Mouse (Mus musculus) hindbrain, embryonic 13.5 days (tissue): Measurements from ENCODE around the gene Mrpl42. TPM values are rescaled to one million over a fixed set of nuclear protein-coding genes. Genes with fewer than 3 reads are reported as not detected.

Experiments
- ATAC-seq: fragments of 200-750 bp; cut with Nextera tagmentation; 2 replicates; pipeline ENCODE4 v1.8.0; 2017; ENCODE audit warnings: moderate TSS enrichment; ENCODE audit not compliant: low FRiP score
- H3K27ac ChIP-seq: fragments of 300-500 bp; sonication (generic); 2 replicates; pipeline ENCODE4 v1.5.1; 2015; ENCODE audit warnings: inconsistent platforms, mild to moderate bottlenecking, moderate library complexity
- H3K27me3 ChIP-seq: fragments of 300-500 bp; sonication (generic); 2 replicates; pipeline ENCODE4 v1.6.1; 2015; ENCODE audit warnings: mild to moderate bottlenecking, inconsistent platforms
- H3K36me3 ChIP-seq: fragments of 300-500 bp; sonication (generic); 2 replicates; pipeline ENCODE4 v1.6.1; 2015; ENCODE audit warnings: mild to moderate bottlenecking, inconsistent platforms
- H3K4me1 ChIP-seq: fragments of 300-500 bp; sonication (generic); replicated peaks from 2 replicates; pipeline ENCODE4 v1.6.1; 2015; ENCODE audit warnings: inconsistent platforms
- H3K4me2 ChIP-seq: fragments of 300-500 bp; sonication (generic); 2 replicates; pipeline ENCODE4 v1.6.1; 2015; ENCODE audit warnings: inconsistent platforms, mild to moderate bottlenecking, moderate library complexity
- H3K4me3 ChIP-seq: fragments of 300-500 bp; sonication (generic); 2 replicates; pipeline ENCODE4 v1.5.1; 2015; ENCODE audit warnings: mild to moderate bottlenecking, inconsistent platforms
- H3K9ac ChIP-seq: fragments of 300-500 bp; sonication (generic); 2 replicates; pipeline ENCODE4 v1.6.1; 2015; ENCODE audit warnings: mild to moderate bottlenecking, inconsistent platforms
- H3K9me3 ChIP-seq: fragments of 300-500 bp; sonication (generic); 2 replicates; pipeline ENCODE4 v1.6.1; 2016; ENCODE audit warnings: inconsistent platforms
- WGBS: fragments of 180-500 bp; shearing (Covaris S2); methylation state at CpG from one replicate; pipeline ENCODE4 v1.1.7; 2015; 5-methylcytosine and 5-hydroxymethylcytosine counted together
- polyA plus RNA-seq: library from polyadenylated mRNA; unstranded; fragments of >200 nt; fragmentation: Nextera tagmentation; extraction: Ambion mirVana; gene quantifications from 2 replicates; pipeline ENCODE4 v1.2.1, GENCODE M21; 2015

The Mrpl42 gene
- polyA plus RNA-seq, 1 experiment from 2014 or later, result 268 TPM

DNA sequence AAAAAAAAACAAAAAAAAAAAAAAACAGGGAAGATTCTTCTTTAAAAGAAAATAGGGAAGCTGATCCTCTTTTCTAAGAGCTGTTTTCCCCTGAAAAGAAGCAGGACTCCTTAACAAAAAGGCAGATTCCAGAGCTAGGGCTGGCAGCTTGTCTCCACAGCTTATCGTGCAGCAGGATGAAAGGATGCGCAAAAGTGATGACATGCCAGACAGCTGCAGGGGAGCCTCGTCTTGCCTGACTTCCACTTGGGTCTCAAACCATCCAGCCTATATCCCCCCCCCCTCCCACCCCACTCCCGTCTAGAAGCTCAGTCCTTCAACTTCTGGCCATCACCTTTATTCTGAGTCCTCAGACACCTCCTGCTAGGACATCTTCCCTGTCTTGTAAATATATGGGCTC lies 32.8 kb downstream of the Mrpl42 start:
- no peak overlapping the region for H3K4me3 ChIP-seq
- H3K9ac ChIP-seq, result no peak overlapping the region
- no peaks in the 10 kb centered on the region for H3K27me3 ChIP-seq
- WGBS, result 70% methylated on average over 4 of the region's 4 CpGs
- H3K4me1 ChIP-seq, result no peaks in the 10 kb centered on the region; the same call in 1 of the 2 replicates
- H3K4me2 ChIP-seq, result no peak overlapping the region
- no peaks in the 10 kb centered on the region for H3K36me3 ChIP-seq
- no peak overlapping the region for H3K27ac ChIP-seq
- ATAC-seq, result no peak
- no peaks in the 10 kb centered on the region for H3K9me3 ChIP-seq

DNA sequence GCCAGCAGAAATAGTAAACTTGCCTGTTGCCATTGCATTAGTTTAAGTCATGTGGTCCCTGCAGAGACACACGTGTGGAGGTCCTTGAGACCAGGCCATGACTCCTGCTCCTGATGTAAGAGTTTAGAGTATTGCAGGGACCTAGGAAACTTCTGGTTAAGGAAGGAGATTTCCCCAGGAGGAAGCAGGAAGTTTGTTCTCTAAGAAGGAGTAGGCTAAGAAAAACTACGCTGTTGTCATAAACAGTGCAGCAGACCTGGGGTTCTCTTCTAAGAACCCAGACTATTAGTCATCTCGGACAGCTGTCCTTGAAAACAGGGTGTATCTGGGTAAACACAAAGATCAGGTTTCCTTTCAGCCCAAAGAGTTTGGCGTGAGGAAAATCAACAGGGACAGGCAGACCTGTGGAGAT lies 36.2 kb downstream of the Mrpl42 start:
- ATAC-seq, result no peak
- Histone ChIP-seq H3K27ac (no peak overlapping the region), H3K9ac (no peak overlapping the region), H3K9me3 (no peaks in the 10 kb centered on the region), H3K4me3 (no peak overlapping the region), H3K27me3 (no peaks in the 10 kb centered on the region), H3K4me2 (no peak overlapping the region), H3K36me3 (no peaks in the 10 kb centered on the region), H3K4me1 (no peaks in the 10 kb centered on the region; the same call in 1 of the 2 replicates)
- WGBS, result 56% methylated on average over 4 of the region's 4 CpGs

DNA sequence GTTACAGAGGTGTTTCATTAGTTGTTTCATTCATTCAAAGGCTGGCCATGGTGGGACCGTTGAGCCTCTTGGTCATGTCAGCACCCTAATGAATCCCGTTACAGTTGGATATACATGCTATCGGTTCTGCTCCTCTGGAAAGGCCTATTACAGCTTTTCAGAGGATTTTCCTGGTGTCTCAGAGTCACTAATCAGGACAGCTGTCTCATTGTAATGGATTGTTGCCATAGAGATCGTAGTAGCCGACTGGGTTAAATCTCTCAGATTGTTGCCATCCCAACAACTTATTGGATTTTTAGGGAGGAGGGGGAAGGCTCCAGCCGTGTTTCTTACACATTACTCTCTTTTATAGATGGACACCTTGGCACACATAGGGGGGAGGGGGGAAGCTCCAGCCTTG lies 37.2 kb downstream of the Mrpl42 start:
- no peaks in the 10 kb centered on the region for H3K36me3 ChIP-seq
- no peak for ATAC-seq
- no peak overlapping the region for H3K4me3 ChIP-seq
- no peak overlapping the region for H3K4me2 ChIP-seq
- WGBS, result 54% methylated on average over 6 of the region's 6 CpGs
- H3K9me3 ChIP-seq, result no peaks in the 10 kb centered on the region
- H3K27me3 ChIP-seq, result no peaks in the 10 kb centered on the region
- no peak overlapping the region for H3K9ac ChIP-seq
- H3K27ac ChIP-seq, result no peak overlapping the region
- no peaks in the 10 kb centered on the region; the same call in 1 of the 2 replicates for H3K4me1 ChIP-seq

DNA sequence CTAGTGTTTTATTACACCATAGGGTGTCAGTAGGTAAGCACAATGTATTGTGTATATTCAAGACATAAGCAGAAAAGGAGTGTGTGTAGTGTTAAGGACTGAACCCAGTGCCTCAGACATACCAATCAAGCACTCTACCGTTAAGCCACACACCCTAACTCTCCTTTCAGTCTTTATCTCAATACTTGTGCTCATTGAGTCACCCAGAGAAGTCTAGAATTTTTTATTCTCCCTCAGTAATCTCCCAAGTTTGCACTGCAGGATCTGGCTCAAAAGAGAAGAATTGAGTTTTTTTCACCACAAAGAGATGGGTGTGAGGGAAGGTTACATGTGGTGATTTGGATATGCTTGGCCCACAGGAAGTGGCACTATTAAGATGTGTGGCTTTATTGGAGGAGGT lies 39.5 kb downstream of the Mrpl42 start:
- Histone ChIP-seq H3K4me3 (no peak overlapping the region), H3K36me3 (no peaks in the 10 kb centered on the region), H3K9ac (no peak overlapping the region), H3K4me1 (no peaks in the 10 kb centered on the region; the same call in 1 of the 2 replicates), H3K4me2 (no peak overlapping the region), H3K27me3 (no peaks in the 10 kb centered on the region), H3K27ac (no peak overlapping the region), H3K9me3 (no peaks in the 10 kb centered on the region)
- ATAC-seq, result no peak
- 72% methylated on average over 1 of the region's 1 CpGs for WGBS

DNA sequence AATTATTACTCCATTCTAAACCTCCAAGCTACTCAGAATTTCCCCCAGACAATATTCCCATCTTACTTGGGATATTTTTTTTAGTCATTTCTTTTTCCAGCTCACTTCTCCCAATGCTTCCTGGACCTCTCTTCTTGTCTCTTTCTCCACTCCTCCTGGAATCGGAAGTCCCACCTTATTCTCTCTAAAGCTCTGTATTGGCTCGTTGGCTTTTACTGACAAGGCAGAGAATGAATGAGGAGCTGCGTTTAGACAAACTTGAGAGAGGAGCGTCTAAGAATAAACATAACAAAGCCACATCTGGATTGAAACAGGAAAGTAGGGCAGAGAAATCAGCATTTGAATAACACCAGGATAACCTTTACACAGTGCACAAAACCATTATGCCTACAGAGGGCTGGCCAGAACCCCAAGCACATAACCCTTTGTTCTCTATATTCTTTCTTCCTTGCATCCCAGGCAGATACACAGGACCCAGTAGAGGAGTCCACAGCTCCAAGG lies 40.6 kb downstream of the Mrpl42 start:
- H3K27me3 ChIP-seq, result no peaks in the 10 kb centered on the region
- ATAC-seq, result no peak
- 50% methylated on average over 4 of the region's 4 CpGs for WGBS

DNA sequence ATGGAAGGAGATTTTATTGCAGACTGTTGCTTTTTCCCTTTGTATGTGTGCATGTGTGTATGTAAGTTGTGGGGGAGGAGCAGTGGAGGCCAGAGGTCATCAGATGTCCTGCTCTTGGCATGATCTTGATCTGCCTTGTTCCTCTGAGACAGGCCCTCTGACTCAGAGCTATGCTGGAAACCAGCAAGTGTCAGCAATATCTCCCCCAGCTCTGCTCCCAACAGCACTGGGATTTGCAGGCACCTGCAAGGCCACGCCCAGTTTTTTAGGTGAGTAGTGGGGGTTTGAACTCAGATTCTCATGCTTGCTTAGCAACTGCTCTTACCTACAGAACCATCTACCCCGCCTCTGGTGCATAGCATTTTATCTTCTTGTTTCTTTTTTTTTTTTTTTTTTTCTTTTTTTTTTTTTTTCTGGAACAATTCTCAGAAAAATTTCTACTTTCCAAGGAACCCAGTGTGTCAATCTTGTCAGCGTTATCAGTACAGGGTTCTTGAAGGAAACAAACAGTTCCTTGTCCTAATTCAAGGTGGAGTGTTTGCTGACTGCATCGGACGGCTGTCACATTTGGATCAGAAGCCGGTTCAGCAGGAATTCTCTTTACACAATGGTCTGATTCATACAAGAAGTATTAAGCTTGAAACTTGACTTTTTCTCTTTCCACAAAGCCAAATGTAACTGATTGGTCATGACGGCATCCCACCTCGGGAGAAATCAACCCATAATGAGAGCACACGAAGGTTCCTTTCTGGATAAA lies 43.5 kb downstream of the Mrpl42 start:
- Histone ChIP-seq H3K9me3 (no peaks in the 10 kb centered on the region), H3K27me3 (no peaks in the 10 kb centered on the region), H3K9ac (no peak overlapping the region), H3K4me3 (no peak overlapping the region), H3K27ac (no peak overlapping the region), H3K4me1 (no peaks in the 10 kb centered on the region), H3K4me2 (no peak overlapping the region), H3K36me3 (no peaks in the 10 kb centered on the region)
- WGBS, result 83% methylated on average over 9 of the region's 9 CpGs
- ATAC-seq, result no peak

More for the DNA sequence above, 40.6 kb downstream of the Mrpl42 start:
- H3K9ac ChIP-seq, result no peak overlapping the region
- no peaks in the 10 kb centered on the region for H3K9me3 ChIP-seq
- H3K4me1 ChIP-seq, result no peaks in the 10 kb centered on the region; the same call in 1 of the 2 replicates
- no peak overlapping the region for H3K4me3 ChIP-seq
- H3K4me2 ChIP-seq, result no peak overlapping the region
- no peak overlapping the region for H3K27ac ChIP-seq
- no peaks in the 10 kb centered on the region for H3K36me3 ChIP-seq

DNA sequence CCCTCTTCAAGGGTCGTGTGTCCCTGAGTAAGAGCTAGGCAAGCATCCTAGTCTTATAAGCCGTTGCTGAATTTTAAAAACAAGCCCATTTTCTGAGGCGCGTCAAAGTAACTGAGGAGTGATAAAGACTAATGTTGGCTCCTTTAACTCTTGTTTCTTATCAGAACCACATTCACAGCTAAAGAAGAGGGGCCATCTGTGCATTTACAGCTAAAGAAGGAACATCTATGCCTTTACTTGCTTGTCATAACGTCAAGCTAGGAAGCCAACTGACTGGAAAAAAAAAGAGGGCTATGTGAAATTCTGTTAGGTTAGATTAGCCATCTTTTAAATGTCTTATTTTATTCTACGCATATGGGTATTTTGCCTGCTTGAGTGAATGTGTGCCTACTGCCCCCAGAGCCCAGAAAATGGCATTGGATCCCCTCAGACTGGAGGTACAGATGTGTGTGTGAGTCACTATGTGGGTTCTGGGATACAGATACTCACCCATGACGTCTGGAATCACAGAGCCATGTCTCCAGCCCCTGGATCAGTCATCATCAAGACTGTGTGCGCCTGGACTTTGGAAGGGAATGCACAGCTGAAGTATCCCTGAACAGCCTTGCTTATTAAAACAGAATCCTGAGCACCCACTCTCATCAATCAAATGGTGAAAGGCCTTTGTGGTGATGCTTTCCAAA lies 44.2 kb downstream of the Mrpl42 start:
- Histone ChIP-seq H3K36me3 (no peaks in the 10 kb centered on the region), H3K27ac (no peak overlapping the region), H3K9ac (no peak overlapping the region), H3K4me3 (no peak overlapping the region), H3K4me1 (no peaks in the 10 kb centered on the region), H3K4me2 (no peak overlapping the region), H3K9me3 (no peaks in the 10 kb centered on the region), H3K27me3 (no peaks in the 10 kb centered on the region)
- ATAC-seq, result no peak
- WGBS, result 89% methylated on average over 8 of the region's 8 CpGs

DNA sequence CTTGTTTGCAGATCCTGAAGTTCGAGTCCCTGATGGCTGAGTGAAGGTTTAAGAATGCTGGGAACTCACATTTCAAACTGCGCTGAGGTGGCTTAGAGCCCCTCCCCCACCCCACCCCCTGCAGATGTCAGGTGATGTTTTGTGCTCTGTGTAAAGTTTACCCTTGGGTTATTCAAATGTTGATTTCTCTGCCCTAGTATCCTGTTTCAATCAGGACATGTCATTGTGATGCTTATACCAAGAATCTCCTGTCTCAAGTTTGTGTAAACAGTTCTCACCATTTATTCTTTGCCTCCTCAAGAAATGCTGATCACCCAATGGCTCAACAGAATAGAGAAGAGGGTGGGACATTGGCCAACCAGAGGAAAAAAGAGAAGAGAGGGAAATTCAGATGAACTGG lies 45.6 kb downstream of the Mrpl42 start:
- H3K36me3 ChIP-seq, result no peaks in the 10 kb centered on the region

DNA sequence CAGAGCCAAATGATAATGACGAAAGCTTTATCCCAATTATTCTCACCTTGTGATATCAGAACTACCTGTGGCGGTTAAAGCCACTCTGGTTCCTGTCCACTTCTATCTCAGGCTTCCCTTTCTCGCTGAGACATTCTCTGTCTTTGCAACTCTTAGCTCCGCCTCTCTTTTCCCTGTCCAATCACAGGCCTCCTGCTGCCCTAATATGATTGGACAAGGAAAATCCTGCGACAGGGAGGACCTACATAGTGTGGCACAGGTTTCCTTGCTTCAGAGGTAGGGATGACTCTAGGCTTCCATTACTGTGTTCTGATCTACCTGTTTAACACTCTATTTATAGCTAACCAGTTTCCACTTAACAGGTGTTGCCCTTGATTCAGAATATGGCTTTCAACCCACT lies 48.5 kb downstream of the Mrpl42 start:
- Histone ChIP-seq H3K4me2 (no peak overlapping the region), H3K36me3 (no peaks in the 10 kb centered on the region), H3K4me1 (no peaks in the 10 kb centered on the region), H3K27me3 (no peaks in the 10 kb centered on the region), H3K9ac (no peak overlapping the region), H3K27ac (no peak overlapping the region), H3K4me3 (no peak overlapping the region), H3K9me3 (no peaks in the 10 kb centered on the region)
- 87% methylated on average over 5 of the region's 5 CpGs for WGBS
- ATAC-seq, result no peak

More for the DNA sequence above, 45.6 kb downstream of the Mrpl42 start:
- Histone ChIP-seq H3K4me3 (no peak overlapping the region), H3K4me2 (no peak overlapping the region), H3K9ac (no peak overlapping the region), H3K27me3 (no peaks in the 10 kb centered on the region), H3K4me1 (no peaks in the 10 kb centered on the region), H3K27ac (no peak overlapping the region), H3K9me3 (no peaks in the 10 kb centered on the region)
- no peak for ATAC-seq
- WGBS, result 63% methylated on average over 2 of the region's 2 CpGs

DNA sequence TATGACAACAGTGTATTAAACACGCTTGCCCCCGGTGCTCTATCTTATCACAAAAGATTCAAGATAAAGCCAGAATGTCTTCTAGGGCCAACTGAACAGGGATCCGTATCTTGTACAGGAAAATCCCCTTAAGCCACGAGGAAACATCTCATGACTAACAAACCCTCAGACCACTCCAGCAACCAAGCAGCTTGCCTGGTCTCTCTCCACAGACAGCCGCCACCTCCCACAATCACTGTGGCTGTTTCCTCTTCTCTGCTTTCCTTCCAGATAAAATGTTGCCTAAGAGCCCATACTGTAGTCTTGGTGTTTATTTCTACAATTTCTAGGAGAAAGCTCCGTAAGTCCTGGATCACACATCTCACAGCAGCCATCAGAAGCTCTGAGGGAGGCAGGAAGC lies 52.7 kb downstream of the Mrpl42 start:
- H3K9me3 ChIP-seq, result no peaks in the 10 kb centered on the region
- no peaks in the 10 kb centered on the region for H3K27me3 ChIP-seq
- no peak overlapping the region for H3K4me3 ChIP-seq
- no peak overlapping the region for H3K27ac ChIP-seq
- no peak overlapping the region for H3K4me2 ChIP-seq
- no peak overlapping the region for H3K9ac ChIP-seq
- H3K36me3 ChIP-seq, result no peaks in the 10 kb centered on the region
- WGBS, result 89% methylated on average over 6 of the region's 6 CpGs
- ATAC-seq, result no peak
- H3K4me1 ChIP-seq, result no peaks in the 10 kb centered on the region

DNA sequence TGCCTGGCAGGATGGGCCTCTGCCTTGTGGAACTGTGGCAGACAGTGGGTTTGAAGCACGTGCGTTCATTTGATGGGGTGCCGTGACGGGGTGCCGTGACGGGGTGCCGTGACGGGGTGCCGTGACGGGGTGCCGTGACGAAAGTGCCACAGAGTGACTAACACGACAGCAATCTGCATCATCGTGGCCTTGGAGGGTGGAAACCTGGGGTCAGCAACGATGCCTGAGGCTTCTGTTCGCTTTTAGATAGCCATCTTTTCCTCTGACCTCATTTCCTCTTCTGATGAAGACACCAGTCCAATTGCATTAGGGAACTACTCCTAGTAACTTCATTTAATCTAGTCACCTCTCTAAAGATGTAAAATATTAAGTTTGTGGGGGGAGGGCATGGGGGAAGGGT lies 53.8 kb downstream of the Mrpl42 start:
- Histone ChIP-seq H3K27ac (no peak overlapping the region), H3K4me2 (no peak overlapping the region), H3K4me1 (no peaks in the 10 kb centered on the region), H3K9ac (no peak overlapping the region), H3K4me3 (no peak overlapping the region), H3K27me3 (no peaks in the 10 kb centered on the region), H3K36me3 (no peaks in the 10 kb centered on the region), H3K9me3 (no peaks in the 10 kb centered on the region)
- WGBS, result 97% methylated on average over 16 of the region's 16 CpGs
- ATAC-seq, result no peak

DNA sequence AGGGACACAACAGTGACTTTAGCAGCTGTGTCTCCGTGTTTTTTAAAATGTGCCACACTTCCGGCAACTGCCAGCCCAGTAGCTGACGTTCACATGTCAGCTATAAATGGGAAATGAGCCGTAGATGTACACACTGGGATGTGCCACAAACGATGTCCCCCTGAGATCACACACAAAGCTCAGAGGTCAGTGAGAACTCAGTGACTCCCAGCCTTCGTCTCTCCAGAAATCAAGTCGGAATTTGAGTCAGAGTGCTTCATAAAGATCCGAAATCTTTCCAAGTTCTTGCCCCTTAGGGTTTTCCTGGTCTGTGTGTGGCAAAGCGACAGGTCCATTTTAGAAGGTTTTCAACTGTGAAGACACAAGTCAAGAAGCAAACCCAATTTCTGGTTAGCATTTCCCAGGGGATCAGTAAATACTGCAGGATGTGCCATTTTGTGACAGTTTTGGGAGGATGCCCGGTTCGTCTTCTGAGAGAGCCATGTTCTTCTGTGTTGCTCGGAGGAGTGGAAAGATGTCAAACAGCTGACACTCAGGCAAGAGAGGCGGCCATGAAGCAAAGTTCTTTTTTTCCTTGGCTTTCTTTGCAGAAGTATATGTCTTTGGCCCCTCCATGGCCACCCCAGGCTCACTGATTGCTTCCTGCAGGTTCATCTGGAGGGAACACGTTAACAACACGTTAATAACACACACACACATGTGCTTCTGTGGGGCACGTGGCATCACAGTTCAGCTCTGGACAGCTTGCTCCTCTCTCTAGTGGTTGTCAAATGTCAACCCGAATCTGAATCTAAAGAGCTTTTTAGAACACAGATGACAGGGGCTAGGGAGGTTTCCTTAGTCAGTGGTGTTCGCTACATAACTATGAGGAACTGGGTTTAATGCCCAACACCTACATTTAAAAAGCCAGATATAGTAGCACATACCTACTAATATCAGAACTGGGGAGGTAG lies 56.4 kb downstream of the Mrpl42 start:
- Histone ChIP-seq H3K9ac (no peak overlapping the region), H3K4me1 (no peaks in the 10 kb centered on the region), H3K4me2 (no peak overlapping the region), H3K4me3 (no peak overlapping the region), H3K36me3 (no peaks in the 10 kb centered on the region), H3K27me3 (no peaks in the 10 kb centered on the region), H3K9me3 (no peaks in the 10 kb centered on the region), H3K27ac (no peak overlapping the region)
- WGBS, result 84% methylated on average over 18 of the region's 18 CpGs
- ATAC-seq, result no peak
